Mouse (Mus musculus) spleen, postnatal 4 days (tissue): Measurements from ENCODE around the gene Gpr68.

ENCODE experiments used
- DNase-seq, 2 experiments: peaks; one replicate each; pipeline ENCODE4 v3.0.0; 2022; ENCODE audit warnings: low spot score in 2 of 2

Gpr68 gene

DNA sequence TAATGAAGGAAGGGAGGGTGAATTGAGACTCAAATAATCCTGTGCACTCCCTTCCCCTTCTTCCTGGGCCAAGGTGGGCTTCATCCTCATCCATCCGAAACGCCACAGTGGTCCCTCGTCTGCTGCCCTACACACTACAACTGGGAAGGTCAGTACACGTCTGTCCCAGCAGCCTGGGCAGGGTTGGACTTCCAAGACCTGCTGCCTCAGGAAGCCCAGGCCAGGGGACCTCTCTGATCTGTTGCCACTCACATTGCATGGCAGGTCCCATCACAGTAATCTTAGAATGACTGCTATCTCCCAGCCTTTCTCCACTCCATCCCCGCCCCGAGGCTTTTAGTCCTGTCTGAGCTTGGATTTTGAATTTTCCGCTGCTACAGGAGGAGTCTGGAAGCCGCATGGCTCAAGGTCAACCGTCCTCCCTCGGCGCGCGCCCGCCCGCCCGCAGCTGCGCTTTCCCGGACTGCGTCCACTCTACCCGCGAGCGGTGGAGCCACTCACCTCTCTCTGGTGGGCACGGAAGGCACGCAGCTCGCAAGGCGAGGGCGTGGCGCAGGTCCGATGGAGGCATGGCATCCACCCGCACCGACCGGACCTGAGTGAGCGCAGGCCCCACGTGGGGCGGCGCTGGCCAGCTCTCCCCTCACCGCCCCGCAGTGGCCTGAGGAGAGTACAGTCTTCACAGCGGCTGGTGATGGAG lies at the start of gene Gpr68:
Gene Gpr68 (minus strand): TSS at position 601 of the 700 bp plus-strand sequence.
- no peak for DNase-seq

- DNase-seq, result no peak
Observed at GRCm38 (mm10) chr12:100957257-100957656, 49.3 kb upstream of the Gpr68 start.

DNA sequence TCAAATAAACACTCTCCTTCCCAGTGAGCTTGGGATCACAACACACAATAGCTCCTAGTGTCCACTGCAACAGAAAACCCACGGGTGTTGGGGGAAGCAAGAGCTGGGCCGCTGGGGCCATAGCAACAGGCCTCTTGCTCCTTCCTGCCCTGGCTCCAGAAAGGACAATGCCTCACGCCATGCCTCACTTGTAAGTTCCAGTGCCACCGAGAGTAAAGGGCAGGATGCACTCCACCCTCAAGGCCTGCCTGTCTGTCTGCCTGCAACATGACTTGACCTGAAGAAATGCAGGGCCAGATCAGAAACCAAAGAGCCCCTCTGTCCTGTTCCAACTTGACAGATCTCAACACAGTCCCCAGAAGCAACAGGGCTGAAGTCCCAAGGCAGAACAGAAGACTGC lies 48.8 kb upstream of the Gpr68 start:
- peak in 1 of 2 experiments; percentile 40 for DNase-seq

GRCm38 (mm10) chr12:100956028-100956427 lies 48.0 kb upstream of the Gpr68 start:
- peak in 1 of 2 experiments; percentile 75 for DNase-seq

GRCm38 (mm10) chr12:100953926-100954325 lies 45.9 kb upstream of the Gpr68 start:
- peak in 1 of 2 experiments; percentile 67 for DNase-seq

GRCm38 (mm10) chr12:100952193-100952931 lies 44.4 kb upstream of the Gpr68 start:
- DNase-seq, result peak; percentile 80 to 92

GRCm38 (mm10) chr12:100949146-100949545 lies 41.1 kb upstream of the Gpr68 start:
- no peak for DNase-seq

- no peak for DNase-seq
Observed at GRCm38 (mm10) chr12:100948021-100948420, 40.0 kb upstream of the Gpr68 start.

GRCm38 (mm10) chr12:100945948-100946347 lies 38.0 kb upstream of the Gpr68 start:
- DNase-seq, result no peak

DNA sequence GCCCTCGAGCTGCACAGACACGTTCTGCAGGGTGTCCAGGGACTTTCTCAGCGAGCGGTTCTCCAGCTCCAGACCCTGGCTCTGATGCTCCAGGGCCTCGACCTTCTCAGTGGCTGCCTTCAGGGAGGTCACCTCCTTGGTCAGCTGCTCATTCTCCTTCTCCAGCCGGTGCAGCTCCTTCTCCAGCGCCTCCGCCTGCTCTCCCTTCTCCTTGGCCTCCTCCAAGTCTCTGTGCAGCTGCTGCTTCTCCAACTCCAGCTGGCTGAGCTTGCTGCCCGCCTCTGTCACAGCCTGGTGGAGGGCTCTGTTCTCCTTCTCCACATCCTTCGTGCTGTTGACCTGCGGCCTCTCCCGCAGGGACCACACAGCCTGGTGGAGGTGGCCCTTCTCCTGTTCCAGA lies 37.5 kb upstream of the Gpr68 start:
- DNase-seq, result no peak

DNA sequence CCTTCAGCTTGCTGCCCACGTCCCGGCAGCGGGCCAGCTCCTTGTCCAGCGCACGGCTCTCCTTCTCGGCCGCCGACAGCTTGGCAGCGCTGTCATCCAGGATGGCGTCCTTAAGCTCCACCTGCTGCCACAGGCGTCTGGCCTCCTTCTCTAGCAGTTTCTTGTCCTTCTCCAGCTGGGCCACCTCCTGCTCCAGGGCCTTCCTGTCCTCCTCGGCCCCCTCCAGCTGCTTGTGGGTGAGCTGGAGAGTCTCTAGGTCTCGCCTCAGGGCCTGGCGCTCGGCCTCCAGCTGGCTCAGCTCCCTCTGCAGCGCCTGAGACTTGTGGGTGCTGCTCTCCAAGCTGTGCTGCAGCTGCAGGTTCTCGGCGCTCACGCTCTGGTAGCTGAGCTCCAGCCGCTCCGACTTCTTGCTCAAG lies 36.9 kb upstream of the Gpr68 start:
- DNase-seq, result no peak

DNA sequence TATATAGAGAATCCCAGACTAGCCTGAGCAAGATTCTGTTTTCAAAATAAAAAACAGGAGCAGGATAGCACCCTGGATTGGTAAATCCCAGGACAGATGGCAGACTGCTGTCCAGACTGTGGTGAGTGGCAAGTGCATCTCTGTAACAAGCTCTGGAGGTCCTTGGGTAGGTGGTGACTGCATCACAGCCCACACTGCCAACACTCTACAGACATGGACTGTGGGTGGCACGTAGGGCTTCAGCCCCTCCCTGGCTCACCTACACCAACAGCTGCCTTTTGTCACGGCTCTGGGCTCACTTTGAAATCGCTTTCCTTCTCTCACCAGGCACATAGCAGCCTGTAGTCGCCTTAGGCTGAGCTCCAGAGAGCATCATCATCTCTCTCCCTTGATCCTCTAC lies 35.1 kb upstream of the Gpr68 start:
- no peak for DNase-seq

DNA sequence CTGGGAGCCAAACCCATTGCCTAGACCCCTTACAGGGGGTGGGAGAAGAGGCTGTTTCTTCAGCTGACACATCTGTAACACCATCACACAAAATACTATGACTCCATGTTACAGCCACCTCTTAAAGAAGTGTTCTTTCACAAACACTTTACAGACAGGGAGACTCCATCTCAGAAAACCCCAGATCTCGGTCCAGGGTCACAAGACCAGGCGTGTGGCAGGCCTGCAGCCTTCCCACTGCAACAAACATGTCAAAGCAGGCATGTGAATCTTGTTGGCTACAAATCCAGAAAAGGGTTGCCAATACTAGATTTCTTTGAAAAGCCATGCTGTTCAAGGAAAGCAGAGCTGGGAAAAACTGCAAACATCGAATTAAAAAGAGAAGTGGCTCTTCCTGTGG lies 33.4 kb upstream of the Gpr68 start:
- DNase-seq, result no peak

DNA sequence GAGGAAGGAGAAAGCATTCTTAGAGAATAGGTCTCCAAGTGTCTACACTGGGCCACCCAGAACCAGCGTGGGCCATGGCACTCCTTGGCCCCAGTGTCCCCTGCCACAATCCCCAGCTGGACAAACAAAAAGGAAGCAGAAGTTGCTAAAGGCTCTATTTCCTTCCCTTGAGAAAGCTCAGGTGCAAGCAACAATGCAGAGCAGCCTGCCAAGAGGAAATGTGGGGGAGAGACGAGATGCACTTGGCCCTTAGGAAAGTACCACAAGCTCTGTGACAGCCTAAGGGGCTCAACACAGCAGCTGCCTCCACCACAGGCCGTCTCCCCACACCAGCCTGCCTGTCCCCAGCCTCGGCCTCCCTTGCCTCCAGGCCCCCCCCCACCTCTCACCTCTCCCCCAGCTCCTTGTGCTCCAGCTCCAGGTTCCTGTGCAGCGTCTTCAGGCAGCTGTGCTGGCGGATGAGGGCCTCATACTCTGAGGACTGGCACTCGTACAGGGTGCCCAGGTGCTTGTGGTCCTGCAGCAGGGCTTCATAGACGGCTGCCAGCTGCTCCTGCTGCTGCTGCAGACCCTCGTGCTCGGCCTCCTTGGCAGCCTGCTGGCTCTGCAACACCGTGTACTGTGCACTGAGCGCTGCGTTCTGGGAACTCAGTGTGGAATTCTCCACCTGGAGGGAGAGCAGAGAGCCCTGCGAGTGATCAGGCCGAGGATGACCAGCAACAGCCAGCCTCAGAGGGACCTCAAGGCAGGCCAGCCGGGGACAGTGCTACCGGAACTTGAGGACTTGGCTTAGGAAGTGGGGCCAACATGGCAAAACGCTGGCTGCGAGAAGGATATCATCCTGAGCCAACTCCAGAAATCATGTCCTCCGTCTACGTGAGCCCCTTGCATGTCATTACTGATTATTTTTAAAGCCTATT lies 29.7 kb upstream of the Gpr68 start:
- no peak for DNase-seq

GRCm38 (mm10) chr12:100936737-100937136 lies 28.7 kb upstream of the Gpr68 start:
- DNase-seq, result no peak

GRCm38 (mm10) chr12:100936116-100936515 lies 28.1 kb upstream of the Gpr68 start:
- DNase-seq, result peak; percentile 77 to 91

DNA sequence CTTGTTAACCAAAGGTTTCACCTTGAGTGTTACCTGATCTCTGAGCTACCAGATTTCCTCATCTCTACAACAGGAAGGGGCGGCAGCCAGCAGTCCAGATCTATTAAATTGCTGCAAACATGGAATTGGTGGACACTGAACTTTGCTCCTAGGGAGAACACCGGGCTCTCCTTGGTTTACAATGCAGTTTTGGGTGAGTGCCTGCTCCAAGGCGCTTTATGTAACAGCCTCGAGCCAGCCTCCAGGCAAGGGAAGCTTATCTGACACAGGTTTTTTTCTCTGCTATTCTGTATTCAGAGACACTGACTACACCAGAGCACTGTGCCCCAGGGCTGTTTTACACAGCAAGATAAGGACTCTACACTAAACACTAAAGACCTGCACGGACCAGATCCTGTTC lies 26.8 kb upstream of the Gpr68 start:
- no peak for DNase-seq

- no peak for DNase-seq
Observed at GRCm38 (mm10) chr12:100931653-100932052, 23.7 kb upstream of the Gpr68 start.

GRCm38 (mm10) chr12:100928286-100928685 lies 20.3 kb upstream of the Gpr68 start:
- no peak for DNase-seq

DNA sequence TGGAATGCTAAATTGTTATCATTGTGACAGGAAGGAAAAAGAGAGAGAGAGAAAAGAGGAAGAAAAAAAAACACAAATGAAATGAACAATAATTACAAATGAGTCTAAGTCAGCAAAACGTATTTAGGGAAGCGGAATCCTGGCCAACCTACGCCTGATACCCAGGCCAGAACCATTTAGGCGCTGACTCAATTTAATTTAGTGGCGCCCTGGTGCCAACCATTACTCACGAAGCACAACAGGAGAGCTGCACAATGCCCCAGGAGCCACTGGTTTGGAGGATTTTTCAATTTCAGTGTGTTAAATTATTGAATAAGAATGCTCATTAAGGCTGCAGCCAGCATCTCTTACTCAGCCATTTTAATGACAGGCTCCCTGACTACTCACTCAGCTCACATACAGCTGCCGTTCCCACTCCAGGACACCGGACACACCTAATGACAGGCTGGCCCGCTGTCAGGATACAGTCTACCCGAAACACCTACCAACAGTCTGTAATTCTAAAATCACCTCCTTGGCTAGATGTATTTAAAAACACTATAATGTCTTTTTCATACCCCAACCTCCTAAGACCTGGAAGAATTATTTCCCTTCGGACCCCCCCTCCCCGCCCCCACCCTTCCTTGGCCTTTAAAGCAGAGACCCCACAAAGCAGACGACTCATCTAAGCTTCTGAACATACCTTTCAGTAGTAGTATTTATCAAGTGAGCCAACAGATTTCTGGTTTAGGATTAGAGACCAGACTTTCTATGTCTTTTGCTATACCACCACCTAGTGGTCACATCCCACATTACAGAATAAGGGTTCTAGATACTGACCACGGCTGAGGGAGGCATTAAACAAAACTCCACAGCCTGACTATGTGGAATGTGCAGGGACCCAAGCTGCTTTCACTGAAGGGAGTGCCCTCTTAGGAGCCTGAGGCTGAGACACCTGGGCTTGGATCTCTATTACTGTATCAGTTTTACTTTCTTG lies 17.9 kb upstream of the Gpr68 start:
- DNase-seq, result peak in 1 of 2 experiments; percentile 46
